Mouse (Mus musculus) brain, embryonic 18.5 days (tissue): ENCODE measurements around the gene 1700016H13Rik.

Source experiments
- DNase-seq: peaks from one replicate; pipeline ENCODE4 v3.0.0-alpha.2; 2012; ENCODE audit warnings: low read depth, low spot score

Gene 1700016H13Rik

DNA sequence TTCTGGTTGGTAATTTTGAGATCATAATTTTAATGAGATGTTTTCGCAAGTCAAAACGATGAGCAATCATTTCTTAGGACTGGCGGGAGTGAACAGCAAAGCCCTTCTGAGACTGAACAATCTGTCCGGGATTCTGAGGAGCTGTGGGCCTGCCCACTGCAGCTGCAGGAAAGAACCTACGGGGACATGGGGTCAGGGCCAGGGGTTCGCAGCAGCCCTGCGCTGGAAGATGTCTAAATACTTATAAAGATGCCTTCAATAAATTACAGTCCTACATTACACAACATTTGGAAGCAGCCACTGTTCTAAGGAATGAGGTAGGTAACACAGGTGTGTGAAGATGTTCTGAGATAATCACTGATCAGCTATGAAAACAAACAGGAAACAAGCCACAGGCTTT lies 50.1 kb downstream of the 1700016H13Rik start:
- no peak for DNase-seq

DNA sequence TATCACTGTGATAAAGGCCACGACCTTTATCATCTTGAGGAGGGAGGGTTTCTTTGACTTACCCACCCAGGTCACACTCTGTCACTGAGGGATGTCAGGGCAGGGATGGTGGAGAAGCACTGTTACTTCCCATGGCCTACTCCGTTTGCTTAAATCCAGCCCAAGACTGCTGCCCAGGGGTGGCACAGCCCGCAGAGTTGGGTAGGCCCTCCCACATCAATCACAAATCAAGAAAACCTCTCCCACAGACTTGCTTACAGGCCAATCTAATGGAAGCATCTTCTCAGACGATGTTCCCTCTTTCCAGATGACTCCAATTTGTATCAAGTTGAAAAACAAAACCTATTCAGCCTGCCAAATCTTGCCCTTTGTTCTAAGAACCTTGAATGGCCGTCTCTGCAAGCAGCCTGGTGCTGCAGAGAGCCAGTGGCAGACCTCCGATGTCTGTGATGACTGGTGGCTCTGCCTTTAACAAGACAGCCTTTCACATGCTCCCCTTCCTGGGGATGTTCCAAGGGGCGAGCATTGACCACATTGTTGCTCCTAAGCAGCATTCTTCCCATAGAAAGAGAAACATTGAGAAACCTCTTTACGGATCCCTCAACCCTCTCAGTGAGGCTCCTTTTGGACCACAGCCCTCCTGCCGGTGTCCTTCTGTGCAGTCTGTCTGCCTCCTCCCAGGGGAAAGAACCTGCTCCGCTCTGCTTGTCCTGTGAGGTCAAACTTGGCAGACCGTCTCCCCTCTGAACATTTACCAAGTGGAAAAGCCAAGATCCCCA lies 52.5 kb downstream of the 1700016H13Rik start:
- DNase-seq, result no peak

DNA sequence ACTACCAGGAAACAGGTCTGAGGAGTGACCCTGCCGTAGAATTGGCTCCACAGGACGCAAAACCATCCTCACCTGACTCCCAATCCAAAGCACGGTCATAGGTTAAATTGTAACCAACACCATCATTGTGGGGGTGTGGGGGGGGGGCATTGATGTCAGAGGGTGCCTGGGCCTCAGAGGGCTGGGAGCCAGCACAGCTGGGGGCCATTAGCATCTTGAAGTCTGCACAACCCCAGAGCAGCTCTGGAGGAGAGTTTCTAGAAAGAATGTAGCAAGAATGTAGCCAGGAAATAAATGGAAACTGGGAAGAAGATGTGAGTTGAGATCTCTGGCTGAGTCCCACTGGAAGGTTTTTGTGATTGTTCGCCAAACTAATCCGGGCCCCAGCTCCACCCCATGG lies 56.9 kb downstream of the 1700016H13Rik start:
- no peak for DNase-seq

GRCm38 (mm10) chr5:103598264-103598663 lies 57.5 kb downstream of the 1700016H13Rik start:
- no peak for DNase-seq
